Mouse (Mus musculus): ENCODE data around the gene Tbc1d10c.

DNA sequence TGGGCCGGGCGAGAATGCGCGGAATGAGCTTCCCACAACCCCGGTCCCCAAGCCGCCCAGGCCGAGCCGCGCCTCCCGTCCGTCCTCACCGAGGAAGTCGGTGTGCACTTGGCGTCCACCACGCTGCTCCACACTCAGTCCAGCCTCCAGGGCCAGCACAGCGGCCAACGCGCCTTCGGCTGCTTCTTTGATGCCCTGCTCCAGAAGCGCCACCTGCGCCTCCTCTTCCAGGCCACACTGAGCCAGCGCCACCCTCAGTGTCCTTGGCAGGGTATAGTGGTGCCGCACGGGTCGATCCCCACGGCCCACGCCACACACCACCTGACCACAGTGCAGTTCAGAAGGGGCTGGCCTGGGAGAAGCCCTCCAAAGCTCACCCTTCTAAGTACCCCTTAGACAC, 21.3 kb downstream of the Tbc1d10c start:
- TF ChIP-seq CTCF (IDR thresholded peaks at IDR 0.05; ENCODE audit: extremely low read depth, insufficient read depth, insufficient read length, insufficient replicate concordance) (no peak), POLR2A (IDR thresholded peaks at IDR 0.05; ENCODE audit: low read depth, low read length) (no peak)
